8 mouse cellular contexts compared by ENCODE assay signal in genomic region chr13:89738776-89739695, GRCm38 (mm10). TPM values are rescaled to one million over a fixed set of nuclear protein-coding genes. Genes with fewer than 3 reads are reported as not detected.
DNase-seq lines count a peak whose midpoint lies in the region.

No protein-coding gene starts in this region.

- DNase-seq in adrenal gland, adult (ENCODE audit: inconsistent age in 2 of 2, low spot score in 1 of 2): peak; percentile 69 to 92
- peak; percentile 83 for DNase-seq in embryo, embryonic 10.5 days (ENCODE audit: low spot score)
- peak; percentile 87 for DNase-seq in gastrocnemius, postnatal 10 days
- peak; percentile 68 for DNase-seq in induced T-regulatory cell, adult 2 months (ENCODE audit: low read depth)
- peak; percentile 55 to 62 for DNase-seq in left cerebral cortex, postnatal 36 days (ENCODE audit: low spot score in 2 of 2)
- peak; percentile 80 for DNase-seq in mesoderm, embryonic 11.5 days (ENCODE audit: low read depth, low spot score)
- peak; percentile 37 to 41 for DNase-seq in right cerebral cortex, postnatal 36 days (ENCODE audit: low spot score in 2 of 2)
- DNase-seq in urinary bladder, postnatal 4 days (ENCODE audit: low spot score in 2 of 2): peak; percentile 84 to 88

- intact Hi-C loops in left cerebral cortex, postnatal 36 days (cut with DNase I): no loop called here

RNA-seq across cellular contexts. Expression of gene Vcan, which starts 3.3 kb away (rescaled TPM):
- total RNA-seq in gastrocnemius, postnatal 10 days (2021): 10 to 100 TPM; 42.1 to 69.9 TPM
- 10 to 100 TPM; 15.3 to 22.4 TPM for total RNA-seq in left cerebral cortex, postnatal 36 days (2021)

Comparison
In these comparisons a context has a peak if more than half of its experiments do, and no peak if none do; other contexts are left out.
1. Peak in every context shown above with its lines: DNase-seq.